Mouse (Mus musculus): ENCODE data around the gene Atp13a1. TPM values are rescaled to one million over a fixed set of nuclear protein-coding genes. Genes with fewer than 3 reads are reported as not detected.

The Atp13a1 gene
- polyA plus RNA-seq, 1 experiment from 2014 or later = 35.8 TPM

GRCm38 (mm10) chr8:69794096-69794495 lies 3.1 kb downstream of the Atp13a1 start:
- H3K27ac ChIP-seq (ENCODE audit: low read depth, low read length) = no peak overlapping the region
- no peaks in the 10 kb centered on the region for H3K27me3 ChIP-seq (ENCODE audit: control insufficient read depth, insufficient read depth, low read length)
- DNase-seq (ENCODE audit: low spot score) = no peak
- peaks cover 21% of the 10 kb centered on the region; the same call in 1 of the 2 replicates for H3K36me3 ChIP-seq (ENCODE audit: control insufficient read depth, insufficient read depth, low read length)
- H3K4me2 ChIP-seq (replicated peaks; ENCODE audit: low read depth, low read length) = no peak overlapping the region
- WGBS = 100% methylated on average over 3 of the region's 3 CpGs
- no peak overlapping the region for H3K9ac ChIP-seq (ENCODE audit: low read depth, low read length)
- H3K9me3 ChIP-seq (ENCODE audit: control insufficient read depth, low read length) = no peaks in the 10 kb centered on the region
- 0 out of 2 replicates have a peak, but pooled peaks cover 2% of the 10 kb centered on the region for H3K4me1 ChIP-seq (replicated peaks; ENCODE audit: control insufficient read depth, insufficient read depth, low read length)
- no peak overlapping the region for H3K4me3 ChIP-seq (ENCODE audit: low read depth, low read length)
- ATAC-seq (ENCODE audit: low FRiP score) = no peak

DNA sequence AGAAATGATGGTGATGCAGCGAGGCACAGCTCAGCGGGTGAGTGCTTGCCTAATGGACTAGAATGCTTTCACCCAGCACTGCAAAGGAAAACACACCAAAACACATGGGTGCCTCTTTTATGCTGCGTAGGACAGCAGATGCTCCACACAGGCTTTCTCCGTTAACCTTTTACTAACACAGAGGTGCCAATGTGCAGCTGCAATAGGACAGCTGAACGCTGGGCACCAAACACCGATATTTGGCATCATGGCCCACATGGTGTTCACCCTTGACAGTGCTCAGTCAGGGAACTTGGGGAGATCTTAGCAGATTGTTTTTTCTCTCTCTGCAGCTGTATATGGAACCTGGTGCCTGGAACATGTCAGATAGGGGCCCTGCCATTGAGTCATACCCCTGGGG lies 3.9 kb downstream of the Atp13a1 start:
- ATAC-seq (ENCODE audit: low FRiP score) (no peak), DNase-seq (ENCODE audit: low spot score) (no peak)
- Histone ChIP-seq H3K36me3 (ENCODE audit: control insufficient read depth, insufficient read depth, low read length) (peaks cover 28% of the 10 kb centered on the region), H3K9me3 (ENCODE audit: control insufficient read depth, low read length) (no peaks in the 10 kb centered on the region), H3K27me3 (ENCODE audit: control insufficient read depth, insufficient read depth, low read length) (no peaks in the 10 kb centered on the region), H3K4me3 (ENCODE audit: low read depth, low read length) (no peak overlapping the region), H3K27ac (ENCODE audit: low read depth, low read length) (no peak overlapping the region), H3K4me2 (replicated peaks; ENCODE audit: low read depth, low read length) (no peak overlapping the region), H3K4me1 (replicated peaks; ENCODE audit: control insufficient read depth, insufficient read depth, low read length) (0 out of 2 replicates have a peak, but pooled peaks cover 2% of the 10 kb centered on the region), H3K9ac (ENCODE audit: low read depth, low read length) (no peak overlapping the region)
- 91% methylated on average over 6 of the region's 6 CpGs for WGBS

DNA sequence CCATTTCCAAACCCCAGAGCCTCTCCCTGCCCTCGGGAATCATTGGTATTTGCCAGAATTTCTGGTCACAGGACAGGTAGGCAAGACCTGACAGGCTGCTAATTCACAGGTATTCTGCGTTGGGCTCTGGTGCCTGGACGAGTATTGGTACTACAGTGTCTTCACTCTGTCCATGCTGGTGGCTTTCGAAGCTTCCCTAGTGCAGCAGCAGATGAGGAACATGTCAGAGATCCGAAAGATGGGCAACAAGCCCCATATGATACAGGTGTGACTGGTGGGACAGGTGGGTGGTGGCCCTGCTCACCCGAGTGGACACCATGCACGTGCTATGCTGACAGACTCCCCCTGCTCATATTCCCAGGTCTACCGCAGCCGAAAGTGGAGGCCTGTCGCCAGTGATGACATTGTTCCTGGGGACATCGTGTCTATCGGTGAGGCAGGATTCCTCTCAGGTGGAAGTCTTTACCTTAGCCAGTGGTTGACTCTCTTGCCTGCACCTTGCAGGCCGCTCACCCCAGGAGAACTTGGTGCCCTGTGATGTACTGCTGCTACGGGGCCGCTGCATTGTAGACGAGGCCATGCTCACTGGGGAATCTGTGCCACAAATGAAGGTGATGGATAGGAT lies 5.9 kb downstream of the Atp13a1 start:
- 97% methylated on average over 16 of the region's 16 CpGs for WGBS
- Histone ChIP-seq H3K4me1 (replicated peaks; ENCODE audit: control insufficient read depth, insufficient read depth, low read length) (0 out of 2 replicates have a peak, but pooled peaks cover 2% of the 10 kb centered on the region), H3K36me3 (ENCODE audit: control insufficient read depth, insufficient read depth, low read length) (peaks cover 35% of the 10 kb centered on the region)

DNA sequence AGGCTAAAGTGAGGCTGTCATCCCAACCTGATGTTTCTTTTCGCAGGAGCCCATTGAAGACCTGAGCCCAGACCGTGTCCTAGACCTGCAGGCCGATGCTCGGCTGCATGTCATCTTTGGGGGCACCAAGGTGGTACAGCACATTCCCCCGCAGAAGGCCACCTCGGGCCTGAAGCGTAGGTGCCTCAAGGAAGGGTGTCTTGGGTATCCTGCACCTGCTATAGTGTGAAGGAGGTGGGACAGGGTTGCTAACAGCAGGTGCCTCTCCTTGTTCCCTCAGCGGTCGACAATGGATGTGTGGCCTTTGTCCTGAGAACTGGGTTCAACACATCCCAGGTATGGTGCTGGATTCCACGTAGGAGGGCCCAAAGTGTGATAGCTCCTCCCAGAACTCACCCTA lies 6.7 kb downstream of the Atp13a1 start:
- DNase-seq (ENCODE audit: low spot score) (no peak), ATAC-seq (ENCODE audit: low FRiP score) (no peak)
- WGBS = 94% methylated on average over 10 of the region's 10 CpGs
- Histone ChIP-seq H3K4me2 (replicated peaks; ENCODE audit: low read depth, low read length) (no peak overlapping the region), H3K36me3 (ENCODE audit: control insufficient read depth, insufficient read depth, low read length) (peaks cover 35% of the 10 kb centered on the region), H3K4me1 (replicated peaks; ENCODE audit: control insufficient read depth, insufficient read depth, low read length) (0 out of 2 replicates have a peak, but pooled peaks cover 2% of the 10 kb centered on the region), H3K27ac (ENCODE audit: low read depth, low read length) (no peak overlapping the region), H3K4me3 (ENCODE audit: low read depth, low read length) (no peak overlapping the region), H3K9me3 (ENCODE audit: control insufficient read depth, low read length) (no peaks in the 10 kb centered on the region), H3K27me3 (ENCODE audit: control insufficient read depth, insufficient read depth, low read length) (no peaks in the 10 kb centered on the region), H3K9ac (ENCODE audit: low read depth, low read length) (no peak overlapping the region)

More for the DNA sequence above, 5.9 kb downstream of the Atp13a1 start:
- DNase-seq (ENCODE audit: low spot score) (no peak), ATAC-seq (ENCODE audit: low FRiP score) (no peak)
- Histone ChIP-seq H3K27ac (ENCODE audit: low read depth, low read length) (no peak overlapping the region), H3K4me2 (replicated peaks; ENCODE audit: low read depth, low read length) (no peak overlapping the region), H3K4me3 (ENCODE audit: low read depth, low read length) (no peak overlapping the region), H3K9ac (ENCODE audit: low read depth, low read length) (no peak overlapping the region), H3K9me3 (ENCODE audit: control insufficient read depth, low read length) (no peaks in the 10 kb centered on the region), H3K27me3 (ENCODE audit: control insufficient read depth, insufficient read depth, low read length) (no peaks in the 10 kb centered on the region)

DNA sequence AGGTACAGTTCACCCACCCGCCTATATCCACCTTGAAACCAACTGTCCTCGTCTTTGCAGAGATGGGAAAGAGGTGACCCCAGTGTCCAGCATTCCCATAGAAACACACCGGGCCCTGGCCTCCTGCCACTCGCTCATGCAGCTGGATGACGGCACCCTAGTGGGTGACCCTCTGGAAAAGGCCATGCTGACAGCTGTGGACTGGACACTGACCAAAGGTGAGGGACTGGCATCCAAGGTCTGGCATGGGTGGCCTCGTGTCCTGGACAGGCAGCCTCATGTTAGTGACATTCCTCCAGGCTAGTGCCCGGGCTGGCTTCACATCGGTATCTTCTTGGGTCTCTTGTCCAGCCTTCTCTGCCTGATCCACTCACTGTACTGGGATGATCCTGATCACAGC lies 8.3 kb downstream of the Atp13a1 start:
- Histone ChIP-seq H3K4me2 (replicated peaks; ENCODE audit: low read depth, low read length) (no peak overlapping the region), H3K27me3 (ENCODE audit: control insufficient read depth, insufficient read depth, low read length) (no peaks in the 10 kb centered on the region), H3K36me3 (ENCODE audit: control insufficient read depth, insufficient read depth, low read length) (peaks cover 35% of the 10 kb centered on the region), H3K9me3 (ENCODE audit: control insufficient read depth, low read length) (no peaks in the 10 kb centered on the region), H3K4me3 (ENCODE audit: low read depth, low read length) (no peak overlapping the region), H3K27ac (ENCODE audit: low read depth, low read length) (no peak overlapping the region), H3K9ac (ENCODE audit: low read depth, low read length) (no peak overlapping the region), H3K4me1 (replicated peaks; ENCODE audit: control insufficient read depth, insufficient read depth, low read length) (no peaks in the 10 kb centered on the region)
- ATAC-seq (ENCODE audit: low FRiP score) (no peak), DNase-seq (ENCODE audit: low spot score) (no peak)
- 86% methylated on average over 8 of the region's 8 CpGs for WGBS

- WGBS = 96% methylated on average over 5 of the region's 5 CpGs
- no peaks in the 10 kb centered on the region for H3K9me3 ChIP-seq (ENCODE audit: control insufficient read depth, low read length)
- H3K4me1 ChIP-seq (replicated peaks; ENCODE audit: control insufficient read depth, insufficient read depth, low read length) = no peaks in the 10 kb centered on the region
- peaks cover 35% of the 10 kb centered on the region for H3K36me3 ChIP-seq (ENCODE audit: control insufficient read depth, insufficient read depth, low read length)
- ATAC-seq (ENCODE audit: low FRiP score) (no peak), DNase-seq (ENCODE audit: low spot score) (no peak)
- H3K4me2 ChIP-seq (replicated peaks; ENCODE audit: low read depth, low read length) = no peak overlapping the region
- no peak overlapping the region for H3K9ac ChIP-seq (ENCODE audit: low read depth, low read length)
- no peak overlapping the region for H3K4me3 ChIP-seq (ENCODE audit: low read depth, low read length)
- no peaks in the 10 kb centered on the region for H3K27me3 ChIP-seq (ENCODE audit: control insufficient read depth, insufficient read depth, low read length)
- H3K27ac ChIP-seq (ENCODE audit: low read depth, low read length) = no peak overlapping the region
Observed at GRCm38 (mm10) chr8:69799946-69800345, 9.0 kb downstream of the Atp13a1 start.

- ATAC-seq (ENCODE audit: low FRiP score) (no peak), DNase-seq (ENCODE audit: low spot score) (no peak)
- Histone ChIP-seq H3K4me1 (replicated peaks; ENCODE audit: control insufficient read depth, insufficient read depth, low read length) (no peaks in the 10 kb centered on the region), H3K9me3 (ENCODE audit: control insufficient read depth, low read length) (no peaks in the 10 kb centered on the region), H3K27ac (ENCODE audit: low read depth, low read length) (no peak overlapping the region), H3K9ac (ENCODE audit: low read depth, low read length) (no peak overlapping the region), H3K4me2 (replicated peaks; ENCODE audit: low read depth, low read length) (no peak overlapping the region), H3K36me3 (ENCODE audit: control insufficient read depth, insufficient read depth, low read length) (peaks cover 39% of the 10 kb centered on the region), H3K4me3 (ENCODE audit: low read depth, low read length) (no peak overlapping the region), H3K27me3 (ENCODE audit: control insufficient read depth, insufficient read depth, low read length) (no peaks in the 10 kb centered on the region)
- over 99% methylated on average over 4 of the region's 4 CpGs for WGBS
Observed at GRCm38 (mm10) chr8:69801796-69802195, 10.8 kb downstream of the Atp13a1 start.

GRCm38 (mm10) chr8:69802216-69802615 lies 11.3 kb downstream of the Atp13a1 start:
- no peak overlapping the region for H3K9ac ChIP-seq (ENCODE audit: low read depth, low read length)
- H3K4me3 ChIP-seq (ENCODE audit: low read depth, low read length) = no peak overlapping the region
- no peaks in the 10 kb centered on the region for H3K4me1 ChIP-seq (replicated peaks; ENCODE audit: control insufficient read depth, insufficient read depth, low read length)
- H3K27me3 ChIP-seq (ENCODE audit: control insufficient read depth, insufficient read depth, low read length) = no peaks in the 10 kb centered on the region
- DNase-seq (ENCODE audit: low spot score) = no peak
- peaks cover 39% of the 10 kb centered on the region for H3K36me3 ChIP-seq (ENCODE audit: control insufficient read depth, insufficient read depth, low read length)
- no peak for ATAC-seq (ENCODE audit: low FRiP score)
- no peak overlapping the region for H3K27ac ChIP-seq (ENCODE audit: low read depth, low read length)
- no peaks in the 10 kb centered on the region for H3K9me3 ChIP-seq (ENCODE audit: control insufficient read depth, low read length)
- H3K4me2 ChIP-seq (replicated peaks; ENCODE audit: low read depth, low read length) = no peak overlapping the region

- H3K9ac ChIP-seq (ENCODE audit: low read depth, low read length) = no peak overlapping the region
- no peaks in the 10 kb centered on the region for H3K4me1 ChIP-seq (replicated peaks; ENCODE audit: control insufficient read depth, insufficient read depth, low read length)
- H3K4me3 ChIP-seq (ENCODE audit: low read depth, low read length) = no peak overlapping the region
- H3K27ac ChIP-seq (ENCODE audit: low read depth, low read length) = no peak overlapping the region
- 93% methylated on average over 7 of the region's 7 CpGs for WGBS
- no peaks in the 10 kb centered on the region for H3K27me3 ChIP-seq (ENCODE audit: control insufficient read depth, insufficient read depth, low read length)
- H3K9me3 ChIP-seq (ENCODE audit: control insufficient read depth, low read length) = no peaks in the 10 kb centered on the region
- ATAC-seq (ENCODE audit: low FRiP score) (no peak), DNase-seq (ENCODE audit: low spot score) (no peak)
- peaks cover 41% of the 10 kb centered on the region for H3K36me3 ChIP-seq (ENCODE audit: control insufficient read depth, insufficient read depth, low read length)
- no peak overlapping the region for H3K4me2 ChIP-seq (replicated peaks; ENCODE audit: low read depth, low read length)
Observed at GRCm38 (mm10) chr8:69803366-69803765, 12.4 kb downstream of the Atp13a1 start.
